Mouse (Mus musculus) liver, embryonic 16.5 days (tissue): Measurements from ENCODE around the gene Rnf123. TPM values are rescaled to one million over a fixed set of nuclear protein-coding genes. Genes with fewer than 3 reads are reported as not detected.

Source experiments
- ATAC-seq: fragments of 200-750 bp; cut with Nextera tagmentation; 2 replicates; pipeline ENCODE4 v1.8.0; 2017; ENCODE audit warnings: low read depth, mild to moderate bottlenecking, moderate number of reproducible peaks, moderate library complexity
- H3K27ac ChIP-seq: fragments of 300-500 bp; sonication (generic); 2 replicates; pipeline ENCODE4 v1.5.1; 2014; ENCODE audit warnings: mild to moderate bottlenecking, low read length
- H3K27me3 ChIP-seq: fragments of 300-500 bp; sonication (generic); 2 replicates; pipeline ENCODE4 v1.6.1; 2014; ENCODE audit warnings: low read depth, low read length, mixed read lengths; ENCODE audit not compliant: control insufficient read depth, insufficient read depth
- H3K36me3 ChIP-seq: fragments of 300-500 bp; sonication (generic); 2 replicates; pipeline ENCODE4 v1.6.1; 2014; ENCODE audit warnings: mild to moderate bottlenecking; ENCODE audit not compliant: control insufficient read depth, insufficient read depth
- H3K4me1 ChIP-seq: fragments of 300-500 bp; sonication (generic); 2 replicates; pipeline ENCODE4 v1.6.1; 2014; ENCODE audit warnings: low read depth, low read length, mixed read lengths; ENCODE audit not compliant: control insufficient read depth
- H3K4me2 ChIP-seq: fragments of 300-500 bp; sonication (generic); 2 replicates; pipeline ENCODE4 v1.6.1; 2014; ENCODE audit warnings: low read depth, low read length, mixed read lengths
- H3K4me3 ChIP-seq: fragments of 300-500 bp; sonication (generic); 2 replicates; pipeline ENCODE4 v1.5.1; 2014; ENCODE audit warnings: low read depth, mild to moderate bottlenecking, low read length
- H3K9ac ChIP-seq: fragments of 300-500 bp; sonication (generic); 2 replicates; pipeline ENCODE4 v1.6.1; 2014; ENCODE audit warnings: low read depth, low read length
- H3K9me3 ChIP-seq: fragments of 300-500 bp; sonication (generic); replicated peaks from 2 replicates; pipeline ENCODE4 v1.6.1; 2016; ENCODE audit warnings: low read length; ENCODE audit not compliant: control insufficient read depth
- WGBS: fragments of 180-500 bp; shearing (Covaris S2); extraction: QIAGEN DNeasy Blood & Tissue Kit; methylation state at CpG from one replicate; pipeline ENCODE4 v1.1.7; 2014; ENCODE audit not compliant: insufficient replicate concordance; 5-methylcytosine and 5-hydroxymethylcytosine counted together
- polyA plus RNA-seq: library from polyadenylated mRNA; unstranded; fragments of >200 nt; fragmentation: Nextera tagmentation; extraction: Ambion mirVana; gene quantifications from 2 replicates; pipeline ENCODE4 v1.2.1, GENCODE M21; 2015

Rnf123 gene
- polyA plus RNA-seq, 1 experiment from 2014 or later = 106 TPM

DNA sequence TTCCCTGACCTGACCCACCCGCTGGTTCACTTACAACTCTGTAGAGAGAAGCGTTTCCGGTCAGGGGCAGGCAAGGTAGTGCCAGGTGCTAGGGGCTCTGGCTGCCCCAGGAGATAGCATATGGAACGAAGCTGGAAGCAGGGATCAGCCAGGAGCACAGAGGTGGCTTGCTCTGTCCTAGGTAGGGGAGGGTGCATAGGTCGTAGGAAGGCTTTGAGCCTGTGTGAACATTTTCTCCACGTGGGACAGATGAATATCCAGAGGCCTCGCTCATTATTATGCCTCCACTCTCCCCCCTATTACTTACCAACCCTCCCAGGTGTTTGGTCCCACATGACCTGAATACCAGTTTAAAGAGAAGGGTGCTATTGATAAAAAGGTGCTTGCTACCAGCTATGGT lies 30.7 kb downstream of the Rnf123 start:
- Histone ChIP-seq H3K4me3 (no peak overlapping the region), H3K36me3 (peaks cover 55% of the 10 kb centered on the region), H3K27ac (0 out of 2 replicates have a peak overlapping the region, but pooled peaks have one; percentile 31), H3K9me3 (no peaks in the 10 kb centered on the region), H3K4me2 (no peak overlapping the region), H3K4me1 (peaks cover 36% of the 10 kb centered on the region), H3K27me3 (no peaks in the 10 kb centered on the region), H3K9ac (no peak overlapping the region)
- 69% methylated on average over 7 of the region's 7 CpGs for WGBS
- no peak for ATAC-seq

- 72% methylated on average over 4 of the region's 4 CpGs for WGBS
- no peaks in the 10 kb centered on the region for H3K27me3 ChIP-seq
- no peak overlapping the region for H3K27ac ChIP-seq
- H3K4me1 ChIP-seq = peaks cover 42% of the 10 kb centered on the region
- no peak overlapping the region for H3K4me3 ChIP-seq
- H3K36me3 ChIP-seq = peaks cover 53% of the 10 kb centered on the region
- H3K4me2 ChIP-seq = no peak overlapping the region
- H3K9ac ChIP-seq = no peak overlapping the region
- no peaks in the 10 kb centered on the region for H3K9me3 ChIP-seq
- no peak for ATAC-seq
Observed at GRCm38 (mm10) chr9:108051931-108052220, 31.3 kb downstream of the Rnf123 start.

- no peak for ATAC-seq
- H3K36me3 ChIP-seq = peaks cover 53% of the 10 kb centered on the region
- no peak overlapping the region for H3K27ac ChIP-seq
- no peaks in the 10 kb centered on the region for H3K9me3 ChIP-seq
- H3K4me1 ChIP-seq = peaks cover 47% of the 10 kb centered on the region
- no peak overlapping the region for H3K4me3 ChIP-seq
- H3K4me2 ChIP-seq = no peak overlapping the region
- H3K27me3 ChIP-seq = no peaks in the 10 kb centered on the region
- H3K9ac ChIP-seq = no peak overlapping the region
- WGBS = 90% methylated on average over 15 of the region's 15 CpGs
Observed at GRCm38 (mm10) chr9:108051184-108051930, 31.8 kb downstream of the Rnf123 start.

DNA sequence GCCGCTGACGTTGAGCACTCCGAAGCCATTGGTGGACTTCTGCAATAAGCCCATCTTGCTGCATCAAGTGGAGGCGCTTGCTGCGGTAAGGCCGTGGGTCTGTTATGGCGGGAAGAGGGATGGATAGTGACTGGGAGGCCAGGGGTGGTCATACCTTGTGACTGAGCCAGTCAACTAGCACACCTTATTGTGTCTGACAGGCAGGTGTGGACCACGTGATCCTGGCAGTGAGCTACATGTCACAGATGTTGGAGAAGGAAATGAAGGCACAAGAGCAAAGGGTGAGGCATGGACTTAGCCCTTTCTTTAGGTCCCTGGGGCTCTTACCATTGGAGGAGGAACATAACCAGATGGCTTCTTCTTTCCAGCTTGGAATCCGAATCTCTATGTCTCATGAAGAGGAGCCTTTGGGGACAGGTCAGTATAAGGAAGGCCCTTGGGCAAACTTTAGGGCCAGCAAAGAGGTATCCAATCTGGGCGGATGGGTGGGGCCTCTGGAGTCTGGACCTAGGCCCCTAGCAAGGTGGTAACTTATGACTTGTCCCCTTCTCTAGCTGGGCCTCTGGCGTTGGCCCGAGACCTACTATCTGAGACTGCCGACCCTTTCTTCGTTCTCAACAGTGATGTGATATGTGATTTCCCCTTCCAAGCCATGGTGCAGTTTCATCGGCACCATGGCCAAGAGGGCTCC lies 33.4 kb downstream of the Rnf123 start:
- no peaks in the 10 kb centered on the region for H3K9me3 ChIP-seq
- peak overlapping the region; percentile 97 for H3K4me2 ChIP-seq
- H3K27me3 ChIP-seq = no peaks in the 10 kb centered on the region
- 33% methylated on average over 15 of the region's 15 CpGs for WGBS
- H3K36me3 ChIP-seq = peaks cover 53% of the 10 kb centered on the region
- H3K9ac ChIP-seq = peak overlapping the region; percentile 68
- peak overlapping the region; percentile 77 for H3K4me3 ChIP-seq
- peaks cover 49% of the 10 kb centered on the region for H3K4me1 ChIP-seq
- H3K27ac ChIP-seq = peak overlapping the region; percentile 57
- no peak for ATAC-seq

- Histone ChIP-seq H3K27me3 (no peaks in the 10 kb centered on the region), H3K9ac (peak within 1 kb of the TSS; percentile 68), H3K27ac (peak within 1 kb of the TSS; percentile 89), H3K4me1 (peaks cover 49% of the 10 kb centered on the region), H3K4me3 (peak within 1 kb of the TSS; percentile 77), H3K36me3 (peaks cover 49% of the 10 kb centered on the region), H3K4me2 (peak within 1 kb of the TSS; percentile 97), H3K9me3 (no peaks in the 10 kb centered on the region)
- peak; percentile 94 for ATAC-seq
- under 1% methylated on average over 39 of the region's 39 CpGs for WGBS
Observed at GRCm38 (mm10) chr9:108049016-108049455, 34.1 kb downstream of the Rnf123 start, which contains the start of gene Gmppb. Gmppb (plus strand) TSS chr9:108049242.

GRCm38 (mm10) chr9:108048566-108048955 lies 34.6 kb downstream of the Rnf123 start:
- Histone ChIP-seq H3K27me3 (no peaks in the 10 kb centered on the region), H3K4me2 (peak overlapping the region; percentile 97), H3K4me3 (peak overlapping the region; percentile 77), H3K27ac (peak overlapping the region; percentile 89), H3K9ac (peak overlapping the region; percentile 64), H3K4me1 (peaks cover 48% of the 10 kb centered on the region), H3K36me3 (peaks cover 45% of the 10 kb centered on the region), H3K9me3 (no peaks in the 10 kb centered on the region)
- WGBS = 2% methylated on average over 19 of the region's 19 CpGs
- ATAC-seq = peak; percentile 2

GRCm38 (mm10) chr9:108047601-108048565 lies 35.3 kb downstream of the Rnf123 start:
- 31% methylated on average over 17 of the region's 17 CpGs for WGBS
- H3K4me1 ChIP-seq = peaks cover 42% of the 10 kb centered on the region
- peak overlapping the region; percentile 77 for H3K4me3 ChIP-seq
- no peaks in the 10 kb centered on the region for H3K9me3 ChIP-seq
- ATAC-seq = no peak
- H3K9ac ChIP-seq = peak overlapping the region; percentile 64
- H3K4me2 ChIP-seq = peak overlapping the region; percentile 97
- H3K27me3 ChIP-seq = no peaks in the 10 kb centered on the region
- peak overlapping the region; percentile 89 for H3K27ac ChIP-seq
- H3K36me3 ChIP-seq = peaks cover 49% of the 10 kb centered on the region

DNA sequence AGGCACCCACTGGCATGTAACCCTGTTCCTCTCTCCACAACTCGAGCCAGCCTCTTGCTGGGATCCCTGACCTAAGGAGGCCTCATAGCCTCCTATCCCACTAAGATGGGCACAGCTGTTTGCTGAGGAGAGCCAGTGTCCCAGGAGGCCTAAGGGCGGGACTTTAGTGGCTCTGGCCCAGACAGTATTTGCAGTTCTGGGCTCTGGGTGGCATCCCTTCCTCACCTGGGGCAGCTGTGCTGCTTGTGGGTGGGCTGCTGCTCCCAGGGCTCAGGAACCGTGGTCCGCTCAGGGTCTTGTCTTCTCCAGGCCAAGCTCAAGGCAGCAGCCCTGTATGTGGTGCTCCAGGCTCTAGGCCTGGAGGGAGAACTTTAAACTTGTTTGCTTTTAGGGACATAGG lies 36.6 kb downstream of the Rnf123 start:
- ATAC-seq = no peak
- Histone ChIP-seq H3K9ac (no peak overlapping the region), H3K27me3 (no peaks in the 10 kb centered on the region), H3K36me3 (peaks cover 55% of the 10 kb centered on the region), H3K4me1 (peaks cover 39% of the 10 kb centered on the region), H3K4me3 (no peak overlapping the region), H3K9me3 (no peaks in the 10 kb centered on the region), H3K27ac (no peak overlapping the region), H3K4me2 (no peak overlapping the region)
- 75% methylated on average over 4 of the region's 4 CpGs for WGBS
